Mouse (Mus musculus): ENCODE data around the gene C1galt1c1. TPM values are rescaled to one million over a fixed set of nuclear protein-coding genes. Genes with fewer than 3 reads are reported as not detected.

C1galt1c1 gene
- total RNA-seq (2023) = 27.3 and 27.4 TPM in 2 replicates

DNA sequence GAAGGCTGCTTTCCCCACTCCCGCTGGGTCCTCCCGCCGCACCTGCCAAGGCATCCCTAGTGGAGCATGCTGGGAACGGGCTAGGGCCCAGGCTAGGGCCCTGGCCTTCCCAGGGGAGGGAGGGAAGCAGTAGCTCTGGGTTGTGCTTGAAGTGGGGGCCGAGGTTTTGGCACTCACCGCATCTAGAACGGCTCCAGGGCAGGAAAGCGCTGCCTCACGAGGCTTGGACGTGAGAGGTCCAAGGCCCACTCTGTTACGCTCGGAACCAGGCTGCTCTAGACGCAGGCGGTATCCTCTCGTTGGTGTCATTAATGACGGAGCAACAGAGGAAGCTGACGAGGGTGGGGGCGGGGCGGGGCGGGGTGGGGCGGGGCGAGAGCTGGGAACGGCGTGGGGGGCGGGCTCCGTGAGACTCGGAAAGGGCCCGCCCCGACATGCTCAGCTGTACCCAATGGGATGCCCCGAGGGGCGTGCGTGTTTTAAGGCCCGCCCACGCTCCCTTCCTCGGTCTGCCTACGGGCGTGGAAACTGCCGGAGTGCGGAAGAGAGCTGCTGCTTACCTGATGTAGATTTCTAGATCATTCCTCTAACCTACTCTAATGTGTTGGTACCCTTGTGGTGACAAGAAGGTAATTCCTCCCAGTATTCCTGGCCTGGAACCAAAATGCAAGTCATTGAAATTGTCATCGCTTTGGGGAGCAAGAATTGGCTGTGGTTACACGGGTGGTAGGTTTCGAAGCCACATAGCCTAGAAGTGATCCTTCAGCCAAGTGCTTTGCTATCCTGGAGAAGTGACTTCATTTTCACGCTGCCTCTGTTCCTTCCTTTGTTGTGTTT, at the start of gene C1galt1c1:
Gene C1galt1c1 (minus strand): TSS at position 287 of the 837 bp plus-strand sequence.

DNA sequence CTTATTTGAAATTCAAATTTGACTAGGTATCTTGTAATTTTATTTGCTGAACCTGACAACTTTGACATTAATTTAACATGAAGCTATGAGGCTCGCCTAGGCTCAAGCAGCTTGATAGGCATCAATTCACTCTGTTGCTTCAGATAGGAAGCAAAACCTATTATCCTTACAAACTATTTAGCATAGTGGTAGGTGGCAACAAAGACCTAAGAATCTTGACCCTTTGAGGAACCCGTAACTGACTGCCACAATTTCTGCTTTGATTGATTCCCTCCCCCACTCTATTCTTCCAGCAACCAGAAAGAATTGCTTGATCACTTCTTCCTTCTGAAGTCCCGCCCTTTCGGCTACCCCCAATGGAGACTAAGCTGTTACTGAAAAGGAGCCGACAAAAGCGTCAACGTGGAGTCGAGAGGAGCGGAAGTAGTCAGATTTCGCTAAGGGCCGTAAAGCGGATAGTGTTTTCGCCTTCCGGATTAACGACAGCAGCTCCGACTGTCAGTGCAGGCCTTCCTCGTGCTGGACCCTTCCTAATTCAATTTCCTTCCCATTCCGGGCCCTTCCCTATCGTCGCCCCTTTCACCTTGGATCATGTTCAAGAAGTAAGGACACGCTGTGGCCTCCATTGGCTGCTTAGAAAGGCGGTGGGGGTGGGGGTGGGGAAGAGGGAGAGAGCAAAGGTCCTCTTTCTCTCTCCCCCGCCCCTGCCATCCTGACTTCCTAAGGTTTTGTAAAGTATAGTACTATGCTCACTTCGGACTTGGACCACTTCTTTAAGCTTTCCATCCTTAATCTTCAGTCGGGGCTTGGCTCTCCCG, 34.5 kb downstream of the C1galt1c1 start, which contains the start of gene Mcts1:
Gene Mcts1 (plus strand): TSS at position 402 of the 818 bp plus-strand sequence.

Other genes with a start within 250 kb of the C1galt1c1 start
- gene Lamp2, start 178.6 kb downstream of the C1galt1c1 start, total RNA-seq (2023) = 249 and 276 TPM in 2 replicates
- 27.1 and 33.3 TPM in 2 replicates for gene Cul4b, start 58.9 kb downstream of the C1galt1c1 start, total RNA-seq (2023)
- 35.3 and 37.4 TPM in 2 replicates for gene Mcts1, start 34.5 kb downstream of the C1galt1c1 start, total RNA-seq (2023)
- gene 6030498E09Rik, start 137.6 kb upstream of the C1galt1c1 start, total RNA-seq (2023) = not detected in 2 replicates